16 mouse cellular contexts compared by ENCODE assay signal in genomic region chr14:8016276-8016675, GRCm38 (mm10). TPM values are rescaled to one million over a fixed set of nuclear protein-coding genes. Genes with fewer than 3 reads are reported as not detected.
A peak's percentile ranks its signal among the peaks of the same experiment; 100 is the strongest.
DNase-seq lines count a peak whose midpoint lies in the region; ATAC-seq and TF ChIP-seq lines count a peak whose summit lies in the region.
"Had no signal": no experiment of that assay in that cellular context is flagged by ENCODE, and none has a peak within 500 bp of the region (broad histone marks: within the 10 kb centered on the region; RNA-seq: fewer than 3 reads in every experiment).

No protein-coding gene starts in this region.

- peak overlapping the region; percentile 38; the same call in 1 of the 2 replicates for H3K4me2 ChIP-seq in intestine, embryonic 15.5 days (replicated peaks)

- no peak overlapping the region for H3K4me3 ChIP-seq in intestine, embryonic 15.5 days (replicated peaks)
- no peak overlapping the region for H3K4me3 ChIP-seq in small intestine, adult 2 months (ENCODE audit: low read depth, low read length)
- H3K4me3 ChIP-seq: forebrain, embryonic 10.5 days had no signal

- no peak overlapping the region for H3K9ac ChIP-seq in intestine, embryonic 15.5 days

- TF ChIP-seq POLR2A in small intestine, adult 2 months (IDR thresholded peaks at IDR 0.05; ENCODE audit: low read depth, low read length), result no peak; the same call in 1 of the 2 replicates

- peak; percentile 49 for DNase-seq in heart, adult 11 months
- DNase-seq in heart, postnatal 14 days, result no peak
- DNase-seq in kidney, postnatal 36 days, result peak; percentile 73 to 78
- DNase-seq in layer of hippocampus, postnatal 10 days (ENCODE audit: low spot score in 2 of 2), result no peak
- no peak for DNase-seq in right cerebral cortex, postnatal 14 days
- no peak for DNase-seq in adrenal gland, adult 8-10 months
- DNase-seq: gastrocnemius, postnatal 36 days; thymus, adult 18-20 months had no signal

- no peaks in the 10 kb centered on the region for H3K9me3 ChIP-seq in intestine, embryonic 15.5 days
- H3K9me3 ChIP-seq: forebrain, embryonic 10.5 days had no signal

- no peaks in the 10 kb centered on the region for H3K36me3 ChIP-seq in intestine, embryonic 15.5 days
- no peaks in the 10 kb centered on the region for H3K36me3 ChIP-seq in small intestine, adult 2 months (ENCODE audit: control insufficient read depth, insufficient read depth, low read length)
- H3K36me3 ChIP-seq: forebrain, embryonic 10.5 days had no signal

- TF ChIP-seq CTCF in small intestine, adult 2 months (IDR thresholded peaks at IDR 0.05; ENCODE audit: extremely low read depth, insufficient read length, insufficient replicate concordance, low read depth, low read length), result no peak

- peaks cover 8% of the 10 kb centered on the region; the same call in 1 of the 2 replicates for H3K4me1 ChIP-seq in intestine, embryonic 15.5 days (replicated peaks)
- H3K4me1 ChIP-seq in small intestine, adult 2 months (ENCODE audit: control insufficient read depth, insufficient read depth, insufficient read length, low read length), result peaks cover 20% of the 10 kb centered on the region; the same call in 1 of the 2 replicates
- H3K4me1 ChIP-seq: forebrain, embryonic 10.5 days had no signal

- ATAC-seq in intestine, embryonic 15.5 days, result peak; percentile 90

- intact Hi-C loops in heart, postnatal 14 days (cut with DNase I), result no loop called here

- H3K27ac ChIP-seq in intestine, embryonic 15.5 days, result no peak overlapping the region
- H3K27ac ChIP-seq in small intestine, adult 2 months (ENCODE audit: insufficient read depth, low read depth, low read length), result peak overlapping the region; percentile 90
- H3K27ac ChIP-seq: forebrain, embryonic 10.5 days had no signal

- H3K27me3 ChIP-seq in intestine, embryonic 15.5 days (replicated peaks), result no peaks in the 10 kb centered on the region
- H3K27me3 ChIP-seq in small intestine, adult 2 months (ENCODE audit: control insufficient read depth, insufficient read depth, low read length), result no peaks in the 10 kb centered on the region

- WGBS in intestine, embryonic 15.5 days, result 50% methylated on average over 6 of the region's 6 CpGs
- WGBS in small intestine, adult 2 months, result 21% methylated on average over 6 of the region's 6 CpGs

RNA-seq across cellular contexts. Expression of gene Abhd6, which starts 13.6 kb away (rescaled TPM):
- total RNA-seq in heart, postnatal 14 days (2021), result 1 to 10 TPM; 7.6 to 8.8 TPM
- 13.5 and 14.0 TPM in 2 replicates for polyA plus RNA-seq in intestine, embryonic 15.5 days (2015; fragmentation: Nextera tagmentation; extraction: Ambion mirVana)
- 32.9 and 59.1 TPM in 2 replicates for polyA plus RNA-seq in small intestine, adult 2 months (2012; rRNA removed)
- 10 to 100 TPM; 41.7 to 42.6 TPM for total RNA-seq in layer of hippocampus, postnatal 10 days (2021)
- total RNA-seq in adrenal gland, adult 8-10 months (2022), result 100 to 1,000 TPM in 2 of 4 experiments, 10 to 100 TPM in 2; 87.1 to 147 (median 102) TPM

RNA-seq across cellular contexts. Expression of gene Dnase1l3, which starts 21.9 kb away (rescaled TPM):
- total RNA-seq in heart, postnatal 14 days (2021), result under 1 TPM in 1 of 2 experiments, not detected in 1; 0.27 TPM
- 1.1 and 1.2 TPM in 2 replicates for polyA plus RNA-seq in intestine, embryonic 15.5 days (2015; fragmentation: Nextera tagmentation; extraction: Ambion mirVana)
- 6.5 and 14.2 TPM in 2 replicates for polyA plus RNA-seq in small intestine, adult 2 months (2012; rRNA removed)
- total RNA-seq in layer of hippocampus, postnatal 10 days (2021), result under 1 TPM in 1 of 2 experiments, not detected in 1; 0.07 TPM
- under 1 TPM; 0.37 to 0.78 (median 0.55) TPM for total RNA-seq in adrenal gland, adult 8-10 months (2022)
- total RNA-seq: gastrocnemius, postnatal 36 days; left cerebral cortex, postnatal 25 days; midbrain, postnatal 0 days had no signal
- polyA plus RNA-seq: forebrain, embryonic 10.5 days had no signal

RNA-seq across cellular contexts. Expression of gene Gm45521, which starts 59.2 kb away (rescaled TPM):
- not detected for total RNA-seq in heart, postnatal 14 days (2021)
- not detected in 2 replicates for polyA plus RNA-seq in intestine, embryonic 15.5 days (2015; fragmentation: Nextera tagmentation; extraction: Ambion mirVana)
- not detected in 2 replicates for polyA plus RNA-seq in small intestine, adult 2 months (2012; rRNA removed)
- total RNA-seq in layer of hippocampus, postnatal 10 days (2021), result under 1 TPM; 0.54 to 0.96 TPM
- total RNA-seq in adrenal gland, adult 8-10 months (2022), result not detected
- total RNA-seq: gastrocnemius, postnatal 36 days; left cerebral cortex, postnatal 25 days; midbrain, postnatal 0 days; neutrophil, adult 5-6 weeks had no signal
- polyA plus RNA-seq: heart, postnatal 0 days; lung, embryonic 16.5 days had no signal

Comparison
In these comparisons a context has a peak if more than half of its experiments do, and no peak if none do; other contexts are left out.
1. DNase-seq: peak in heart, adult 11 months (single experiment) and kidney, postnatal 36 days (2 of 2); none in heart, postnatal 14 days (0 of 2), layer of hippocampus, postnatal 10 days (0 of 2), right cerebral cortex, postnatal 14 days (single experiment) and adrenal gland, adult 8-10 months (single experiment).
2. RNA of gene Abhd6, which starts 13.6 kb away (total RNA-seq): 87.1 to 147 TPM in adrenal gland, adult 8-10 months and 41.7 to 42.6 TPM in layer of hippocampus, postnatal 10 days; 7.6 to 8.8 TPM in heart, postnatal 14 days; every median in the first group is over 4 times any median in the second.